Mouse (Mus musculus): ENCODE results near the gene Setd3. TPM values are rescaled to one million over a fixed set of nuclear protein-coding genes. Genes with fewer than 3 reads are reported as not detected.

Gene Setd3
- total and polyA plus RNA-seq, 3 experiments: 25.0 to 99.8 (median 84.6) TPM

DNA sequence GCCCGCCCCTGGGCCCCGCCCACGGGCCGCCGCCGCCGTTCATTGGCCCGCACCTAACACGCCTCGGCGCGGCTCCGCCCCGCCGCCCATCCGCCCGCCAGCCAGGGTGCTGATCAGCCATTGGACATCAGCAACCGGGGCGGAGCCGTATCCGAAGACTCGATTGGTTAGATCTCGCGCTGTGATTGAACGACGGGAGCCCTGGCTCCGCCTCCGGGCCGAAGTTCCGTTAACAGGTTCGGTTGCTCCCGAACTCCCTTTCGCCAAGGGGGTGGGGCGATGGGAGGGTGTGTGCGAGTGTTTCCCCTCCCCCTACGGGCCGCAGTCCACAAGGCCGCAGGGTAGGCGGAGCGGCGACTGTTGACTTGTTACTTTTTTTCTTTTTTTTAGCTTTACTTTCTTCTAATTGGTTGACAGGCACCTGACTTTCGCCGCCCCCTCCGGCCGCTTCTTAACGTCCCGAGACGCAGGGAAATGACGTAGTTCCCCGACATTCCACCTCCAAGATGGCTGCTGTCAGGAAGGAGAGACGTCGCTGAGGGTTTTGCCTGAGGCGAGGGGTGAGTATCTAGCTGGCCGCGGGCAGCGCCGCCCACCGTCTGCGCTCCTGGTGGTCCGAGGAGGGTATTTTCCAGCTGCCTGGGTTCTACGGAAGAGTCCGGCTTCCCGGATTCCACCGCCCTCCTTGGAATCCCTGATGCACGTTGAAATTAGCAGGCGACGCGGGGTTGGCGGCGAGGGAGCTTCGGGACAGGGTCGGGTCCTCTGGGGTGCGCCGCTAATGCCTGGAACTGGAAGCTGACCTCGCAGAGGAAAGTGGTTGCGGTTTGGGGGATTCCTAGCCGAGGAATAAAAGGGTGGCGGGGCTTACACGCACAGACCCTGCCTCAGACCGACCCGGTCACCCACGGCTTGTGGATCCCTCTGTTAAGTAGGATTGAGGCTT is 480 bp upstream of the Setd3 start, which contains the start of gene Ccnk:
Gene Ccnk, plus strand, starts transcription at position 259 of the 946 bp plus-strand sequence.
- intact Hi-C loops (cut with DNase I): loop anchor here (10.0 kb wide), 1 partner anchor 615 kb away; the partner anchor contains the start of gene Yy1
- peaks cover 13% of the 10 kb centered on the region for H3K4me1 ChIP-seq (ENCODE audit: control insufficient read depth, insufficient read depth, low read length)
- WGBS: under 1% methylated on average over 76 of the region's 82 CpGs
- peak; percentile 98 to 100 for DNase-seq
- peak; percentile 42 for TF ChIP-seq CTCF (IDR thresholded peaks at IDR 0.05)
- TF ChIP-seq POLR2A (IDR thresholded peaks at IDR 0.05; ENCODE audit: insufficient read depth, low read depth, low read length): peak; percentile 98
- peak; percentile 85 for TF ChIP-seq EP300 (IDR thresholded peaks at IDR 0.05; ENCODE audit: insufficient read depth, low read depth, low read length)
- peak within 1 kb of the TSS; percentile 98 for H3K9ac ChIP-seq (ENCODE audit: low read depth, low read length)
- peak within 1 kb of the TSS; percentile 86 for H3K4me3 ChIP-seq
- no peaks in the 10 kb centered on the region for H3K27me3 ChIP-seq (ENCODE audit: control insufficient read depth, insufficient read depth, low read length)
- peak within 1 kb of the TSS; percentile 95 for H3K27ac ChIP-seq
- H3K36me3 ChIP-seq (ENCODE audit: control insufficient read depth, insufficient read depth, low read length): peaks cover 24% of the 10 kb centered on the region
- H3K79me2 ChIP-seq (replicated peaks; ENCODE audit: control insufficient read depth, insufficient read depth, low read length): peaks cover 8% of the 10 kb centered on the region

DNA sequence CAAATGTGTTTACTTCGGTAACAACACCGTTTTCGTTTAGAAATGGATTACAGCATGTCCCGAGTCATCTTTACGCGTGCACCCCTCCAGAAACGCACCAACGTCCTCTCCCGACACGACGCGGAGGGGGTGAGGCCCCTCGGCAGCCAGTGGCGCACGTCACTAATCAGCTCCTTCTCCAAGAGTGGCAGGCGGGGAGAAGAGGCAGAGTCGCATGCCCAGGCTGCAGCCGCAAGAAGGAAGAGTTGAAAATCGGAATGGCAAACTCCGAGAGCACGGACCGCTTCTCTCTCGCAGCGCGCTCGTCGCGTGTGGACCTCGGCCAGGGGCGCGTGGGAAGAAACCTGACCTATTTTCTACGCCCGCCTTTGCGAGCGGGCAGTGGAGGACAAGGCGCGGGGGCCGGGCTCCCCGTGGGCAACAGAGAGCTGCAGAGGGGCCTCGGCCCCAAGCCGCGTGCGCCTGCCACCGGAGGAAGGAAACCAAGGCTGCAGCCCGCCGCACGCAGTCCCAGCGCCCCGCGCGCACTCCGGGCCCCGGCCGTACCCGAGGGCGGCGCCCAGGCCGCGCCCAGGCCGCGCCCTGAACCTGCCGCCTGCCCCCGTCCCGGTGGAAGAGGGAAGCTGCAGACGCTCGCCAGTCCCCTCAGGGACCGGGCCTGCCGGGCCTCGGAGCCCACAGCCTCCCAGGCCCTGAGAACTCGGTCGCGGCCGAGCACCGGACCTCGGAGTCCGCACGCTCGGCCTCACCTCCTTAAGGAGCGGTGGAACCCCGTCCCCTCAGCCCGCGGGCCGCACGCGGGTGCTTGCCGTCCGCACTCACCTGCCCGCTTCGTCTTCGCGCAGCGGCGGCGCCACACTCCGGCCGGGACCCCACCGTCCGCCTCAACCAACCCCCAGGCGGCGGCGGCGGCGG is 526 bp downstream of the Setd3 start:
- H3K27ac ChIP-seq: peak overlapping the region; percentile 95
- intact Hi-C loops (cut with DNase I): no loop called here

DNA sequence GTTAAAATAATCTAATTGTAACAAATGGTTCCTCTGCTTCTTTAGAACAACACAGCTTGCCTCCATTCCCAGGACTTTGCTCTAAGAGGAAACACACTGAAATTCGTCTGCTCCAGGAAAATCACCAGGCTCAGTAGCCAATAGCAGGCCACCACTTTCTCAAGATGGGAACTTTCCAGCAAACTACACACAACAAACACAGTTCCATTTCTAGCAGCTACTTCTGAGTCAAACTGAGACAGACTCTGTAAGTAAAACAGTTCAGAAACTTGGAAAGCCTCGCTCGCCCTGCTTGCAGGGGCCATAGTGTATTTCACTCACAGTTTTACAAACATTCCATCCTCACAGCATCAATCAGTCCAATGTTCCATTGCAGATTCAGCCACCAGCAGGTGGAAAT is 2.7 kb downstream of the Setd3 start:
- Histone ChIP-seq H3K27ac (no peak overlapping the region; the same call in 1 of the 2 replicates), H3K4me1 (ENCODE audit: control insufficient read depth, insufficient read depth, low read length) (peaks cover 29% of the 10 kb centered on the region), H3K27me3 (ENCODE audit: control insufficient read depth, insufficient read depth, low read length) (no peaks in the 10 kb centered on the region), H3K79me2 (replicated peaks; ENCODE audit: control insufficient read depth, insufficient read depth, low read length) (peaks cover 18% of the 10 kb centered on the region), H3K4me3 (no peak overlapping the region), H3K9ac (ENCODE audit: low read depth, low read length) (no peak overlapping the region; the same call in 1 of the 2 replicates), H3K36me3 (ENCODE audit: control insufficient read depth, insufficient read depth, low read length) (peaks cover 28% of the 10 kb centered on the region)
- TF ChIP-seq POLR2A (IDR thresholded peaks at IDR 0.05; ENCODE audit: insufficient read depth, low read depth, low read length): no peak
- TF ChIP-seq CTCF (IDR thresholded peaks at IDR 0.05): no peak
- TF ChIP-seq EP300 (IDR thresholded peaks at IDR 0.05; ENCODE audit: insufficient read depth, low read depth, low read length): no peak
- no peak for DNase-seq
- intact Hi-C loops (cut with DNase I): no loop called here
- WGBS: 52% methylated on average over 3 of the region's 3 CpGs

More for the DNA sequence above, 526 bp downstream of the Setd3 start:
- H3K79me2 ChIP-seq (replicated peaks; ENCODE audit: control insufficient read depth, insufficient read depth, low read length): peaks cover 9% of the 10 kb centered on the region
- no peaks in the 10 kb centered on the region for H3K27me3 ChIP-seq (ENCODE audit: control insufficient read depth, insufficient read depth, low read length)
- WGBS: under 1% methylated on average over 95 of the region's 103 CpGs
- peak overlapping the region; percentile 86 for H3K4me3 ChIP-seq
- peak overlapping the region; percentile 98 for H3K9ac ChIP-seq (ENCODE audit: low read depth, low read length)
- peaks cover 24% of the 10 kb centered on the region for H3K36me3 ChIP-seq (ENCODE audit: control insufficient read depth, insufficient read depth, low read length)
- TF ChIP-seq EP300 (IDR thresholded peaks at IDR 0.05; ENCODE audit: insufficient read depth, low read depth, low read length) (no peak), POLR2A (IDR thresholded peaks at IDR 0.05; ENCODE audit: insufficient read depth, low read depth, low read length) (no peak), CTCF (IDR thresholded peaks at IDR 0.05) (0 out of 2 replicates have a peak, but pooled peaks have one; percentile 12)
- DNase-seq: peak; percentile 67 to 71
- peaks cover 17% of the 10 kb centered on the region for H3K4me1 ChIP-seq (ENCODE audit: control insufficient read depth, insufficient read depth, low read length)

DNA sequence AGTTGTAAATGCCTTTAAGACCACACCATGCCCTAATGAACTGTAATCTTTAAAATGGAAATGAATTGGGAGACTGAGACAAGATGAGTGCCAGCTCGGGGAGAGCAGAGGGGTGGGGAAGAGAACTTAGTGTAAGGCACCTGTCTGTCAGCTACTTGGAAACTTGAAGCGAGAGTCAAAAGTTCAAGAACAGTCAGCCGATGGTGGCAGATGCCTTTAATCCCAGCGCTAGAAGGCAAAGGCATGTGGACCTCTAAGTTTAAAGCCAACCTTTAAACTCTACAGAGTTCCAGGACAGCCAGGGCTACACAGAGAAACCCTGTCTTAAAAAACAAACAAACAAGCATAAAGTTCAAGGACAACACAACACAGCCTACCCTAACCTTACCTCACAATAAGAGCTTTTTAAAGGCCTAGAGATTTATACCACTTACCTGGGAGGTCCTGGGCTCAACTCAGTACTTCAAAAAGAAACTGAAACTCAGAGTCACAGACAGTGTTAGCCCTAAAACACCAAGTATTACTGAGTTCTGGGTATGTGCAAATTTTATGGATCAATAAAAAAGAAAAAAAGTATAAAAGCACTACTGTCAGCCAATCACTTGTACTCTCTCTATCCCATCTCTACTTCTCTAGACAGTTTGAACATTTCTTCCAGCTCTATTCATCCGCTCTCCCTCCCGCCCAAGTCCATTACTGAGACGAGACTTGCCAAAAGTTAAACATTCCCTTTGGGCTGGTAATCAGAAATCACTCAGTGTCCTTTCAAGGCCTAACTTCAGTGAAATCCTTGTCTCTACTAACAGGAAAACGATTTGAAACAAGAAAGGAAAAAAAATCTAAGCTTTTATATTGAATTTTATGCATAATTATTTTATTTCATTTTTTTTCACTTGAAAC is 4.3 kb downstream of the Setd3 start:
- TF ChIP-seq POLR2A (IDR thresholded peaks at IDR 0.05; ENCODE audit: insufficient read depth, low read depth, low read length): no peak
- no peak for TF ChIP-seq CTCF (IDR thresholded peaks at IDR 0.05)
- no peak for TF ChIP-seq EP300 (IDR thresholded peaks at IDR 0.05; ENCODE audit: insufficient read depth, low read depth, low read length)
- 66% methylated on average over 8 of the region's 8 CpGs for WGBS
- Histone ChIP-seq H3K27ac (no peak overlapping the region), H3K4me3 (no peak overlapping the region), H3K27me3 (ENCODE audit: control insufficient read depth, insufficient read depth, low read length) (no peaks in the 10 kb centered on the region), H3K36me3 (ENCODE audit: control insufficient read depth, insufficient read depth, low read length) (peaks cover 25% of the 10 kb centered on the region), H3K79me2 (replicated peaks; ENCODE audit: control insufficient read depth, insufficient read depth, low read length) (peaks cover 16% of the 10 kb centered on the region), H3K9ac (ENCODE audit: low read depth, low read length) (no peak overlapping the region), H3K4me1 (ENCODE audit: control insufficient read depth, insufficient read depth, low read length) (peaks cover 28% of the 10 kb centered on the region)
- no peak for DNase-seq
- intact Hi-C loops (cut with DNase I): no loop called here

DNA sequence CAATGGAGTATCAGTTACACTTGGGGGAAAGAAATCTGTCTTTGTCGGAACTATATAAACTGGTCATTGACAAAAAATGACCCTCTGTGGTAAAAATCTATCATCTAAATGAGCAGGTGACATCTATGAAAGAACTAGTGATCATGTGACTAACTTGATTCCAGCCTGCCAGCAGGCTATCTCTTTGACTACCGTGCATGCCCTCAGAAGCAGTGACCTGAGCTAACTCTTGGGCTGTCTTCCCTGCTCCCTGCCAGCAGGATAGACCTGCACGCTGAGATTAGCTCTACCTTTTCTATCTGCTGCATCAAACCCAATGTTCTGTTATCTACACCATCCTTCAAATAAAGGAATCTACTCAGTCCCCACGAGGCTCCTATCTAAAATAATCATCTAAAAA is 6.5 kb downstream of the Setd3 start:
- Histone ChIP-seq H3K4me3 (no peak overlapping the region), H3K79me2 (replicated peaks; ENCODE audit: control insufficient read depth, insufficient read depth, low read length) (peaks cover 18% of the 10 kb centered on the region), H3K4me1 (ENCODE audit: control insufficient read depth, insufficient read depth, low read length) (peaks cover 35% of the 10 kb centered on the region), H3K27me3 (ENCODE audit: control insufficient read depth, insufficient read depth, low read length) (no peaks in the 10 kb centered on the region), H3K27ac (no peak overlapping the region), H3K36me3 (ENCODE audit: control insufficient read depth, insufficient read depth, low read length) (peaks cover 28% of the 10 kb centered on the region), H3K9ac (ENCODE audit: low read depth, low read length) (no peak overlapping the region)
- 40% methylated on average over 4 of the region's 4 CpGs for WGBS
- intact Hi-C loops (cut with DNase I): no loop called here
- TF ChIP-seq CTCF (IDR thresholded peaks at IDR 0.05) (no peak), POLR2A (IDR thresholded peaks at IDR 0.05; ENCODE audit: insufficient read depth, low read depth, low read length) (no peak), EP300 (IDR thresholded peaks at IDR 0.05; ENCODE audit: insufficient read depth, low read depth, low read length) (no peak)
- DNase-seq: no peak

All from heart, adult 2 months (tissue).